In genomic region chr2:26493021-26493781, GRCm38 (mm10) we compare ENCODE assay signal across 7 mouse cellular contexts. TPM values are rescaled to one million over a fixed set of nuclear protein-coding genes. Genes with fewer than 3 reads are reported as not detected.
DNase-seq lines count a peak whose midpoint lies in the region; ATAC-seq and TF ChIP-seq lines count a peak whose summit lies in the region.

No protein-coding gene starts in this region.

- no peak for TF ChIP-seq POLR2A in cerebellum, adult 2 months (IDR thresholded peaks at IDR 0.05; ENCODE audit: borderline replicate concordance, insufficient read depth, low read length)

- peak overlapping the region; percentile 43 for H3K4me2 ChIP-seq in heart, embryonic 12.5 days

- no peak for TF ChIP-seq CTCF in E14TG2a.4 (conservative IDR thresholded peaks at IDR 0.05; ENCODE audit: low read length)
- no peak for TF ChIP-seq CTCF in cerebellum, adult 2 months (IDR thresholded peaks at IDR 0.05; ENCODE audit: borderline replicate concordance, insufficient read depth, low read depth, low read length)

- no peaks in the 10 kb centered on the region for H3K27me3 ChIP-seq in E14TG2a.4 (ENCODE audit: insufficient read depth, low read length)
- 0 out of 2 replicates have a peak, but pooled peaks cover under 1% of the 10 kb centered on the region for H3K27me3 ChIP-seq in heart, embryonic 12.5 days (replicated peaks)
- no peaks in the 10 kb centered on the region for H3K27me3 ChIP-seq in limb, embryonic 10.5 days (ENCODE audit: low read depth, poor library complexity, severe bottlenecking)
- H3K27me3 ChIP-seq in cerebellum, adult 2 months (ENCODE audit: control insufficient read depth, insufficient read depth, low read length), result no peaks in the 10 kb centered on the region

- H3K36me3 ChIP-seq in E14TG2a.4 (ENCODE audit: insufficient read depth, low read length), result peaks cover 46% of the 10 kb centered on the region
- H3K36me3 ChIP-seq in heart, embryonic 12.5 days, result no peaks in the 10 kb centered on the region
- H3K36me3 ChIP-seq in limb, embryonic 10.5 days, result no peaks in the 10 kb centered on the region

- peak; percentile 66 for DNase-seq in ZHBTc4 (ENCODE audit: low read depth, low spot score)
- DNase-seq in limb, embryonic 10.5 days (ENCODE audit: low spot score), result peak; percentile 56
- no peak for DNase-seq in cerebellum, adult 2 months
- no peak for DNase-seq in retina, embryonic 14.5 days (ENCODE audit: low spot score)

- no peak overlapping the region; the same call in 1 of the 2 replicates for H3K9ac ChIP-seq in heart, embryonic 12.5 days

- peaks cover 99% of the 10 kb centered on the region for H3K4me1 ChIP-seq in E14TG2a.4 (replicated peaks; ENCODE audit: low read depth, low read length)
- peaks cover 100% of the 10 kb centered on the region for H3K4me1 ChIP-seq in heart, embryonic 12.5 days (replicated peaks)
- peaks cover 99% of the 10 kb centered on the region for H3K4me1 ChIP-seq in limb, embryonic 10.5 days
- no peaks in the 10 kb centered on the region for H3K4me1 ChIP-seq in cerebellum, adult 2 months (ENCODE audit: control insufficient read depth, insufficient read depth, low read length)

- H3K9me3 ChIP-seq in E14TG2a.4 (ENCODE audit: low read length), result no peaks in the 10 kb centered on the region
- H3K9me3 ChIP-seq in heart, embryonic 12.5 days (replicated peaks), result no peaks in the 10 kb centered on the region
- H3K9me3 ChIP-seq in limb, embryonic 10.5 days (replicated peaks), result no peaks in the 10 kb centered on the region

- ATAC-seq in heart, embryonic 12.5 days (ENCODE audit: insufficient number of reproducible peaks, low FRiP score), result peak; percentile 41
- peak; percentile 62 for ATAC-seq in monocyte, adult 5-6 weeks (replicated peaks; ENCODE audit: insufficient number of reproducible peaks, low FRiP score, low TSS enrichment, poor library complexity, severe bottlenecking)

- peak overlapping the region; percentile 87 for H3K27ac ChIP-seq in heart, embryonic 12.5 days (ENCODE audit: poor library complexity, severe bottlenecking)
- peak overlapping the region; percentile 83 for H3K27ac ChIP-seq in limb, embryonic 10.5 days
- H3K27ac ChIP-seq in cerebellum, adult 2 months (ENCODE audit: insufficient read depth, low read length), result no peak overlapping the region

- 32% methylated on average over 9 of the region's 9 CpGs for WGBS in heart, embryonic 12.5 days
- WGBS in limb, embryonic 10.5 days, result 20% methylated on average over 9 of the region's 9 CpGs
- WGBS in cerebellum, adult 2 months, result 65% methylated on average over 9 of the region's 9 CpGs

- peak overlapping the region; percentile 53 for H3K4me3 ChIP-seq in E14TG2a.4 (replicated peaks; ENCODE audit: low read length)
- H3K4me3 ChIP-seq in heart, embryonic 12.5 days, result no peak overlapping the region
- peak overlapping the region; percentile 14 for H3K4me3 ChIP-seq in limb, embryonic 10.5 days
- no peak overlapping the region for H3K4me3 ChIP-seq in cerebellum, adult 2 months (replicated peaks; ENCODE audit: insufficient read depth, low read depth, low read length)

RNA-seq across cellular contexts. Expression of gene Notch1, which starts 23.3 kb away (rescaled TPM):
- polyA plus RNA-seq in heart, embryonic 12.5 days (2016; fragmentation: Nextera tagmentation; extraction: Ambion mirVana), result 20.4 TPM in 2 replicates
- polyA plus RNA-seq in limb, embryonic 10.5 days (2016; fragmentation: Nextera tagmentation; extraction: Ambion mirVana), result 8.5 and 11.8 TPM in 2 replicates
- total RNA-seq in monocyte, adult 5-6 weeks (2017), result 11.6 to 22.2 TPM (median 13.8 TPM) in 3 replicates
- polyA plus RNA-seq in cerebellum, adult 2 months (2012; rRNA removed), result 10.5 and 11.6 TPM in 2 replicates

RNA-seq across cellular contexts. Expression of gene Sec16a, which starts 48.2 kb away (rescaled TPM):
- 22.6 and 24.5 TPM in 2 replicates for polyA plus RNA-seq in heart, embryonic 12.5 days (2016; fragmentation: Nextera tagmentation; extraction: Ambion mirVana)
- 29.4 and 37.1 TPM in 2 replicates for polyA plus RNA-seq in limb, embryonic 10.5 days (2016; fragmentation: Nextera tagmentation; extraction: Ambion mirVana)
- 40.0 to 69.7 TPM (median 50.1 TPM) in 3 replicates for total RNA-seq in monocyte, adult 5-6 weeks (2017)
- 43.2 and 44.6 TPM in 2 replicates for polyA plus RNA-seq in cerebellum, adult 2 months (2012; rRNA removed)

Comparison
In these comparisons a context has a peak if more than half of its experiments do, and no peak if none do; other contexts are left out.
1. H3K4me3 ChIP-seq: peak in E14TG2a.4 (single experiment) and limb, embryonic 10.5 days (single experiment); none in heart, embryonic 12.5 days (single experiment) and cerebellum, adult 2 months (single experiment).
2. DNase-seq: peak in ZHBTc4 (single experiment) and limb, embryonic 10.5 days (single experiment); none in cerebellum, adult 2 months (0 of 2) and retina, embryonic 14.5 days (single experiment).